Mouse (Mus musculus) bone marrow macrophage, adult 2 months (primary cell): ENCODE results near the gene Skap1.

ENCODE experiments used
- CTCF ChIP-seq: IDR thresholded peaks from 2 replicates; pipeline ENCODE4 v1.5.1; 2012; ENCODE audit warnings: low read depth, mild to moderate bottlenecking, low read length, moderate library complexity
- POLR2A ChIP-seq: IDR thresholded peaks from 2 replicates; pipeline ENCODE4 v1.6.1; 2012; ENCODE audit warnings: mild to moderate bottlenecking, low read depth, low read length, borderline replicate concordance

DNA sequence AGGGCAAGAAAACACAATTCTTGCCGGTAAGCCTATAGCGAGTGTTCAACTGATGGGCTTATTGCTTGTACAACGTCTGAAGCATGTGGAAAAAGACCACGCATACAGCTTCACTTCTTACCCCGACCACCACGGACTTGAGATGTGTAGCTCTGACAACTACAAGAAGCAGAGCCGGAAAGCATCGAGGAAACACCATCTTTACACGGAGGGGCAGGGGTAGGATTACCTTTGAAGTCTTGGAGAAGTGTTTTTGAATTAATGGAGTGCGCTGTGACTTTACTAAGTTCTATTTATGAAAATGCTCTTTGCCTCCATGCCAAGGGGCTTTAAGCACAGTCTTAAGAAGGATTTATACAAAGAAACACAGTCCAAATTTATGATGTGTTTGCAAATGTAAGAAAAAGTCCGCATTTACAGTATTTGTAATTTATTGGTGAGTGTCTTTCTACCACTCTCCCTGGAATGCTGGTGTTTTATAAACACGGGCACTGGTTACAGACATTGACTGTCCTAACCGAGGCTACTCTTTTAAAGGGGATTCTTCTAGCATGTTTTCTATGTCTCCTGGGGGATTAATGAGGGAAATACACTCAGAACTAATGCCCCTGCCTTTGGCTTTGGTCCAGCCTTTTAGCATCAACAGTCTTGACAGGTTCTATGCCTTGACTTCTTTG, 67.5 kb downstream of the Skap1 start:
- TF ChIP-seq CTCF: no peak
- no peak for TF ChIP-seq POLR2A
